Mouse (Mus musculus) midbrain, embryonic 16.5 days (tissue): Measurements from ENCODE around the gene Trim69. TPM values are rescaled to one million over a fixed set of nuclear protein-coding genes. Genes with fewer than 3 reads are reported as not detected.

Source experiments
- ATAC-seq: fragments of 200-750 bp; cut with Nextera tagmentation; 2 replicates; pipeline ENCODE4 v1.8.0; 2017; ENCODE audit warnings: moderate TSS enrichment
- H3K27ac ChIP-seq: fragments of 300-500 bp; sonication (generic); 2 replicates; pipeline ENCODE4 v1.5.1; 2014; ENCODE audit warnings: mild to moderate bottlenecking, low read length, mixed read lengths
- H3K27me3 ChIP-seq: fragments of 300-500 bp; sonication (generic); 2 replicates; pipeline ENCODE4 v1.6.1; 2014; ENCODE audit warnings: low read depth, low read length, mixed read lengths; ENCODE audit not compliant: control insufficient read depth, insufficient read depth
- H3K36me3 ChIP-seq: fragments of 300-500 bp; sonication (generic); 2 replicates; pipeline ENCODE4 v1.6.1; 2014; ENCODE audit warnings: mild to moderate bottlenecking, low read length, moderate library complexity, mixed read lengths; ENCODE audit not compliant: control insufficient read depth, insufficient read depth
- H3K4me1 ChIP-seq: fragments of 300-500 bp; sonication (generic); 2 replicates; pipeline ENCODE4 v1.6.1; 2014; ENCODE audit warnings: mild to moderate bottlenecking, low read length, mixed read lengths; ENCODE audit not compliant: control insufficient read depth, insufficient read depth
- H3K4me2 ChIP-seq: fragments of 300-500 bp; sonication (generic); 2 replicates; pipeline ENCODE4 v1.6.1; 2014; ENCODE audit warnings: mild to moderate bottlenecking, low read length, mixed read lengths
- H3K4me3 ChIP-seq: fragments of 300-500 bp; sonication (generic); 2 replicates; pipeline ENCODE4 v1.5.1; 2014; ENCODE audit warnings: low read depth, mild to moderate bottlenecking, low read length, moderate library complexity, mixed read lengths
- H3K9ac ChIP-seq: fragments of 300-500 bp; sonication (generic); 2 replicates; pipeline ENCODE4 v1.6.1; 2014; ENCODE audit warnings: low read depth, low read length, mixed read lengths
- H3K9me3 ChIP-seq: fragments of 300-500 bp; sonication (generic); replicated peaks from 2 replicates; pipeline ENCODE4 v1.6.1; 2014; ENCODE audit warnings: mild to moderate bottlenecking, low read length, mixed read lengths; ENCODE audit not compliant: control insufficient read depth, poor library complexity, severe bottlenecking
- WGBS: fragments of 180-500 bp; shearing (Covaris S2); extraction: QIAGEN DNeasy Blood & Tissue Kit; methylation state at CpG from one replicate; pipeline ENCODE4 v1.1.7; 2014; 5-methylcytosine and 5-hydroxymethylcytosine counted together
- polyA plus RNA-seq: library from polyadenylated mRNA; unstranded; fragments of >200 nt; fragmentation: Nextera tagmentation; extraction: Ambion mirVana; gene quantifications from 2 replicates; pipeline ENCODE4 v1.2.1, GENCODE M21; 2015

Trim69 gene
- polyA plus RNA-seq, 1 experiment from 2014 or later, result not detected

- H3K9ac ChIP-seq, result no peak overlapping the region
- WGBS, result 78% methylated on average over 2 of the region's 2 CpGs
- H3K4me1 ChIP-seq, result no peaks in the 10 kb centered on the region
- H3K4me2 ChIP-seq, result no peak overlapping the region
- H3K4me3 ChIP-seq, result no peak overlapping the region
- H3K27ac ChIP-seq, result no peak overlapping the region
- H3K36me3 ChIP-seq, result no peaks in the 10 kb centered on the region
- ATAC-seq, result no peak
- H3K27me3 ChIP-seq, result no peaks in the 10 kb centered on the region
- H3K9me3 ChIP-seq, result no peaks in the 10 kb centered on the region
Observed at GRCm38 (mm10) chr2:122218234-122218633, 57.7 kb downstream of the Trim69 start.

- Histone ChIP-seq H3K36me3 (no peaks in the 10 kb centered on the region), H3K9me3 (no peaks in the 10 kb centered on the region), H3K27ac (no peak overlapping the region), H3K9ac (no peak overlapping the region), H3K4me2 (no peak overlapping the region), H3K4me1 (no peaks in the 10 kb centered on the region), H3K4me3 (no peak overlapping the region), H3K27me3 (no peaks in the 10 kb centered on the region)
- 84% methylated on average over 4 of the region's 4 CpGs for WGBS
- ATAC-seq, result no peak
Observed at GRCm38 (mm10) chr2:122221378-122221777, 60.9 kb downstream of the Trim69 start.

GRCm38 (mm10) chr2:122221798-122222197 is 61.3 kb downstream of the Trim69 start:
- no peak overlapping the region for H3K9ac ChIP-seq
- H3K4me2 ChIP-seq, result no peak overlapping the region
- no peak overlapping the region for H3K27ac ChIP-seq
- no peak for ATAC-seq
- 67% methylated on average over 5 of the region's 5 CpGs for WGBS
- H3K4me1 ChIP-seq, result no peaks in the 10 kb centered on the region
- no peak overlapping the region for H3K4me3 ChIP-seq
- H3K9me3 ChIP-seq, result no peaks in the 10 kb centered on the region
- H3K27me3 ChIP-seq, result no peaks in the 10 kb centered on the region
- H3K36me3 ChIP-seq, result no peaks in the 10 kb centered on the region

- WGBS, result 92% methylated on average over 5 of the region's 5 CpGs
- no peaks in the 10 kb centered on the region for H3K9me3 ChIP-seq
- no peak for ATAC-seq
- H3K4me3 ChIP-seq, result no peak overlapping the region
- no peak overlapping the region for H3K27ac ChIP-seq
- no peak overlapping the region for H3K9ac ChIP-seq
- no peaks in the 10 kb centered on the region for H3K4me1 ChIP-seq
- no peaks in the 10 kb centered on the region for H3K27me3 ChIP-seq
- no peaks in the 10 kb centered on the region for H3K36me3 ChIP-seq
- H3K4me2 ChIP-seq, result no peak overlapping the region
Observed at GRCm38 (mm10) chr2:122222272-122222671, 61.8 kb downstream of the Trim69 start.

GRCm38 (mm10) chr2:122223654-122224053 is 63.2 kb downstream of the Trim69 start:
- no peak overlapping the region for H3K27ac ChIP-seq
- no peak overlapping the region for H3K4me3 ChIP-seq
- no peaks in the 10 kb centered on the region for H3K36me3 ChIP-seq
- no peak overlapping the region for H3K4me2 ChIP-seq
- no peaks in the 10 kb centered on the region for H3K27me3 ChIP-seq
- no peak for ATAC-seq
- H3K4me1 ChIP-seq, result no peaks in the 10 kb centered on the region
- H3K9ac ChIP-seq, result no peak overlapping the region
- H3K9me3 ChIP-seq, result no peaks in the 10 kb centered on the region

Other genes starting within 250 kb of the Trim69 start
- gene Ctdspl2, start 204.7 kb upstream of the Trim69 start, polyA plus RNA-seq, result 33.8 and 36.3 TPM in 2 replicates
- 0.68 and 0.77 TPM in 2 replicates for gene Mageb3, start 204.6 kb upstream of the Trim69 start, polyA plus RNA-seq
- 11.4 and 11.7 TPM in 2 replicates for gene Eif3j1, start 132.2 kb upstream of the Trim69 start, polyA plus RNA-seq
- 7.3 and 8.1 TPM in 2 replicates for gene Spg11, start 42.3 kb upstream of the Trim69 start, polyA plus RNA-seq
- gene B2m, start 13.0 kb upstream of the Trim69 start, polyA plus RNA-seq, result 68.3 and 72.7 TPM in 2 replicates
- gene Patl2, start 25.5 kb downstream of the Trim69 start, polyA plus RNA-seq, result not detected in 2 replicates
- not detected in 2 replicates for gene Terb2, start 25.6 kb downstream of the Trim69 start, polyA plus RNA-seq
- 23.0 and 25.5 TPM in 2 replicates for gene Sord, start 74.0 kb downstream of the Trim69 start, polyA plus RNA-seq
- 0.03 TPM in 1 of 2 replicates, not detected in the other for gene Duox2, start 137.7 kb downstream of the Trim69 start, polyA plus RNA-seq
- gene Duoxa2, start 138.2 kb downstream of the Trim69 start, polyA plus RNA-seq, result 0.19 and 0.26 TPM in 2 replicates
- 0.17 and 0.26 TPM in 2 replicates for gene Duoxa1, start 153.0 kb downstream of the Trim69 start, polyA plus RNA-seq
- gene Duox1, start 155.0 kb downstream of the Trim69 start, polyA plus RNA-seq, result 0.07 and 0.11 TPM in 2 replicates
- gene Shf, start 208.5 kb downstream of the Trim69 start, polyA plus RNA-seq, result 8.9 and 9.5 TPM in 2 replicates